Mouse (Mus musculus) midbrain, embryonic 10.5 days (tissue): Measurements from ENCODE around the gene Chsy1. TPM values are rescaled to one million over a fixed set of nuclear protein-coding genes. Genes with fewer than 3 reads are reported as not detected.
"Not testable (repeated sequence)": the region's sequence is repeated elsewhere in the genome, so short reads cannot be mapped to it uniquely, and the experiment has no call there.

Source experiments
- DNase-seq: peaks from one replicate; pipeline ENCODE4 v3.0.0-alpha.2; 2017; ENCODE audit warnings: low spot score
- H3K27ac ChIP-seq: fragments of 300-500 bp; sonication (generic); replicated peaks from 2 replicates; pipeline ENCODE4 v1.5.1; 2016; ENCODE audit warnings: mild to moderate bottlenecking
- H3K27me3 ChIP-seq: fragments of 300-500 bp; sonication (generic); 2 replicates; pipeline ENCODE4 v1.6.1; 2016; ENCODE audit warnings: low read depth, mild to moderate bottlenecking; ENCODE audit not compliant: poor library complexity, severe bottlenecking
- H3K36me3 ChIP-seq: fragments of 300-500 bp; sonication (generic); 2 replicates; pipeline ENCODE4 v1.6.1; 2016; ENCODE audit warnings: mild to moderate bottlenecking, moderate library complexity
- H3K4me1 ChIP-seq: fragments of 300-500 bp; sonication (generic); 2 replicates; pipeline ENCODE4 v1.6.1; 2016
- H3K4me3 ChIP-seq: fragments of 300-500 bp; sonication (generic); 2 replicates; pipeline ENCODE4 v1.5.1; 2016; ENCODE audit warnings: mild to moderate bottlenecking, moderate library complexity
- H3K9me3 ChIP-seq: fragments of 300-500 bp; sonication (generic); replicated peaks from 2 replicates; pipeline ENCODE4 v1.6.1; 2016; ENCODE audit warnings: mild to moderate bottlenecking
- WGBS: fragments of 180-500 bp; shearing (Covaris S2); methylation state at CpG from one replicate; pipeline ENCODE4 v1.1.7; 2016; 5-methylcytosine and 5-hydroxymethylcytosine counted together
- polyA plus RNA-seq: library from polyadenylated mRNA; unstranded; fragments of >200 nt; fragmentation: Nextera tagmentation; extraction: Ambion mirVana; gene quantifications from 2 replicates; pipeline ENCODE4 v1.2.1, GENCODE M21; 2016

Gene Chsy1
- polyA plus RNA-seq, 1 experiment from 2014 or later = 12.0 TPM

- Histone ChIP-seq H3K27me3 (no peaks in the 10 kb centered on the region), H3K27ac (no peak overlapping the region), H3K4me3 (no peak overlapping the region), H3K36me3 (no peaks in the 10 kb centered on the region), H3K4me1 (peaks cover 12% of the 10 kb centered on the region), H3K9me3 (no peaks in the 10 kb centered on the region)
- WGBS = 90% methylated on average over 4 of the region's 4 CpGs
- no peak for DNase-seq
Measured at GRCm38 (mm10) chr7:66184026-66184425, 74.7 kb downstream of the Chsy1 start.

DNA sequence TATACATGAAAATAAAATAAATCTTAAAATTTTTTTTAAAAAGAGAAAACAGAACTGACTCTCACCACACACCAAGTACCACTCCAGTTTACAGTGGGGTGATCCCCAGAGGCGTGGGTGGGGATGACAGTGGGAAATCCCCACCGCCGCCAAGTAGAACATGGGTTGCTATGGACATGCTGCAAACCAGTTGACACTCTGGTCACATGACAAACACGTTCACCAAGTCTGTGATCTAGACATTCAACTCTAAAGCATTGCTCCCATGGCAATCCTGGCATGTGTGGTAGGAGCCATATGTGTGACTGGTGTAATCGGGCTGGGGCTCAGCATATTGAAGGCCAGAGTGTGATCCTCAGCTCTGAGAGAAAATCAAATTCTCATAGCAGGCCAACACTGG lies 76.1 kb downstream of the Chsy1 start:
- Histone ChIP-seq H3K9me3 (no peaks in the 10 kb centered on the region), H3K27ac (no peak overlapping the region), H3K4me1 (peaks cover 8% of the 10 kb centered on the region; the same call in 1 of the 2 replicates), H3K4me3 (no peak overlapping the region), H3K36me3 (no peaks in the 10 kb centered on the region), H3K27me3 (no peaks in the 10 kb centered on the region)
- no peak for DNase-seq
- 96% methylated on average over 5 of the region's 5 CpGs for WGBS

- no peak for DNase-seq
- Histone ChIP-seq H3K4me1 (peaks cover 8% of the 10 kb centered on the region; the same call in 1 of the 2 replicates), H3K36me3 (no peaks in the 10 kb centered on the region), H3K27me3 (no peaks in the 10 kb centered on the region), H3K9me3 (no peaks in the 10 kb centered on the region), H3K4me3 (no peak overlapping the region), H3K27ac (no peak overlapping the region)
- 87% methylated on average over 4 of the region's 4 CpGs for WGBS
Measured at GRCm38 (mm10) chr7:66187581-66188231, 78.4 kb downstream of the Chsy1 start.

DNA sequence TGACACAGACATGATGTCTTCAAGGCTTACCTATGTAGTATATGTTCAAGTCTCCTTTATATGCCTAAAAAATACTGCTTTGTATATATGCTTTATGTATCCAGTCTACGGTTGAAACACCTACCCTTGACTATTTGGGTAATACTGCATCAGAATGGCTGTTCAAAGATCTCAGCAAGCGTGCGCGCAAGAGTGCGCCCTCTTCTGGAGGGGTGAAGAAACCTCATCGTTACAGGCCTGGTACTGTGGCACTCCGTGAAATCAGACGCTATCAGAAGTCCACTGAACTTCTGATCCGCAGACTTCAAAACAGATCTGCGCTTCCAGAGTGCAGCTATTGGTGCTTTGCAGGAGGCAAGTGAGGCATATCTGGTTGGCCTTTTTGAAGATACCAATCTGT lies 81.1 kb downstream of the Chsy1 start:
- not testable (repeated sequence) for H3K36me3 ChIP-seq, H3K9me3 ChIP-seq, H3K27ac ChIP-seq, H3K27me3 ChIP-seq, H3K4me1 ChIP-seq, DNase-seq, H3K4me3 ChIP-seq
- WGBS = 90% methylated on average over 10 of the region's 10 CpGs

- 82% methylated on average over 3 of the region's 3 CpGs for WGBS
Measured at GRCm38 (mm10) chr7:66194511-66194910, 85.2 kb downstream of the Chsy1 start.

DNA sequence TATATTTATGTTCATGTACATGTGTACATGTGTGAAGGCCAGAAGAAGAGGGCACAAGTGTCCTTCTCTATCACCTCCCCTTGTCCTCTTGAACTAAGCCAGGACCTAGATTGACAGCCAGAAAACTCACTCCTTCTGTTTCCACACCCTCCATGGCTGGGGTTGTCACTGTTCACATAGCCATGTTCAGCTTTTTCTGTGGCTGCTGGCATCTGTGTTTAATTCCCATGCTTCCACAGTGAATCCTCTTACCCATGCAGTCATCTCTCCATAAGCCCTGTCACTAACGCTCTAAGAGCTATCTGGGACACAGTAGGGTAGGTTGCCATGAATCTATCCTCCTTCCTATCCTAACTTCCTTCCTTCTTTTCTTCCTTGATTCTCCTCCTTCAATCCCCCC lies 86.6 kb downstream of the Chsy1 start:
- Histone ChIP-seq H3K9me3 (no peaks in the 10 kb centered on the region), H3K36me3 (no peaks in the 10 kb centered on the region), H3K27ac (no peak overlapping the region), H3K4me1 (peaks cover 16% of the 10 kb centered on the region), H3K27me3 (no peaks in the 10 kb centered on the region), H3K4me3 (no peak overlapping the region)
- 86% methylated on average over 1 of the region's 1 CpGs for WGBS
- no peak for DNase-seq

More at GRCm38 (mm10) chr7:66194511-66194910, 85.2 kb downstream of the Chsy1 start:
- Histone ChIP-seq H3K36me3 (no peaks in the 10 kb centered on the region), H3K4me1 (peaks cover 7% of the 10 kb centered on the region), H3K4me3 (no peak overlapping the region), H3K9me3 (no peaks in the 10 kb centered on the region), H3K27ac (peak overlapping the region; percentile 28; the same call in 1 of the 2 replicates), H3K27me3 (no peaks in the 10 kb centered on the region)
- no peak for DNase-seq

GRCm38 (mm10) chr7:66196609-66197445 lies 87.5 kb downstream of the Chsy1 start:
- no peak for DNase-seq
- Histone ChIP-seq H3K27ac (0 out of 2 replicates have a peak overlapping the region, but pooled peaks have one; percentile 50), H3K4me1 (peaks cover 19% of the 10 kb centered on the region), H3K27me3 (no peaks in the 10 kb centered on the region), H3K36me3 (no peaks in the 10 kb centered on the region), H3K4me3 (no peak overlapping the region), H3K9me3 (no peaks in the 10 kb centered on the region)
- 84% methylated on average over 11 of the region's 11 CpGs for WGBS

GRCm38 (mm10) chr7:66198416-66198815 lies 89.1 kb downstream of the Chsy1 start:
- DNase-seq = no peak
- no peaks in the 10 kb centered on the region for H3K36me3 ChIP-seq
- no peak overlapping the region for H3K4me3 ChIP-seq
- no peak overlapping the region for H3K27ac ChIP-seq
- no peaks in the 10 kb centered on the region for H3K9me3 ChIP-seq
- 91% methylated on average over 10 of the region's 10 CpGs for WGBS
- H3K4me1 ChIP-seq = peaks cover 19% of the 10 kb centered on the region
- H3K27me3 ChIP-seq = no peaks in the 10 kb centered on the region

- WGBS = 80% methylated on average over 5 of the region's 5 CpGs
- no peaks in the 10 kb centered on the region for H3K27me3 ChIP-seq
- no peak overlapping the region for H3K4me3 ChIP-seq
- no peaks in the 10 kb centered on the region for H3K9me3 ChIP-seq
- no peaks in the 10 kb centered on the region for H3K36me3 ChIP-seq
- H3K27ac ChIP-seq = peak overlapping the region; percentile 59
- no peak for DNase-seq
- H3K4me1 ChIP-seq = peaks cover 19% of the 10 kb centered on the region
Measured at GRCm38 (mm10) chr7:66199391-66199831, 90.1 kb downstream of the Chsy1 start.

GRCm38 (mm10) chr7:66200383-66200782 lies 91.1 kb downstream of the Chsy1 start:
- Histone ChIP-seq H3K4me1 (peaks cover 19% of the 10 kb centered on the region), H3K4me3 (no peak overlapping the region), H3K9me3 (0 out of 2 replicates have a peak, but pooled peaks cover 4% of the 10 kb centered on the region), H3K27ac (no peak overlapping the region), H3K27me3 (no peaks in the 10 kb centered on the region), H3K36me3 (no peaks in the 10 kb centered on the region)
- no peak for DNase-seq
- WGBS = 85% methylated on average over 3 of the region's 3 CpGs

DNA sequence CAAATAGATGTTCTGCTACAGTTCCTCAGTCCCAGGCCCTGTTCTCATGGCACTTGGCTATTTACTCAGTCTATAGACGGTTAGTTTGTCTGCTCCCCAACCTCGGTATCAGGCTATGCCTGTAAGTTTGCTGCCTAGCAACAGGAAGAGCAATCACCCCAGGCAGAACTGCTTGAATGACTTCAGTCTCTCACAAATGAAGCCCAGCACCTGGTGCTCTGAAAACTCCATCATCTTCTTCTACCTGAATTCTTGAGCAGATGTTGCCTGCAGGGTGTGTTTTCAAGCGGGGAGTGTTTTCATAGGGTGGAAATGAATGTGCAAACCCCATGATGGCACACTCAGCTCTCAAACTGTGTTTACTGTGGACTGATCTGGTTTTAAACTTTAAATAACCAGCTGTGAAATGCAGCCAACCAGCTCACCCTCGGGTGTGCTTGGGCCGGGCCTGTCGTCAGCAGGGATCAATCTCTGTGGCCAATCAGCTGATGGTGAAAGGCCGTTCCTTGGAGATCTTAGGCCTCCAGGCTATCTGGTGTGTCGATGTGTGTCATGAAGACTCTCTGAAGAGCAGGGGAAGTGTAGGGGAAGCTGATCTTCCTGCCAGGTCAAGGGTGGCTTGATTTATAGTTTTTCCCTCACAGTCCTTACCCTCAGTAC lies 91.6 kb downstream of the Chsy1 start:
- no peak for DNase-seq
- no peak overlapping the region for H3K4me3 ChIP-seq
- H3K27ac ChIP-seq = no peak overlapping the region
- H3K9me3 ChIP-seq = 0 out of 2 replicates have a peak, but pooled peaks cover 4% of the 10 kb centered on the region
- WGBS = 72% methylated on average over 8 of the region's 8 CpGs
- no peaks in the 10 kb centered on the region for H3K27me3 ChIP-seq
- peaks cover 19% of the 10 kb centered on the region for H3K4me1 ChIP-seq
- H3K36me3 ChIP-seq = no peaks in the 10 kb centered on the region

DNA sequence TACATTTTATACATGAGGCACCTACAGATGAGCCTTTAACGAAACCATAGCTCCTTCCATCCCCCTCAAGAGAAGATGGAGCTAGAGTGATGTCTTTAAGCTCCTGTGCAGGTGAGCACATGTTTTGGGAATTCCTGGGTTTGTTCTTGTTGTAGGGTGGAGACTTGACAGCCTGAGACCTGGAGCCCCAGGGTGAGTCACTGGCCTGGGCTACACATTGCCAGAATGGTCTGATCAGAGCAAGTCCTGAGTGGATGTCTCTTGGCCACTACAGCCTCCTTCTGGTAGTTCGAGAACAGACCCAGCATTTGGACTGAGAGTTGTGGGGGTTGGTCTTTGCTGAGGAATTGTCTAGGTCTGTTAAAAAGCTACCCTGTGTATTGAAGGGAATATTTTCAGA lies 92.3 kb downstream of the Chsy1 start:
- Histone ChIP-seq H3K36me3 (no peaks in the 10 kb centered on the region), H3K27ac (no peak overlapping the region), H3K4me3 (no peak overlapping the region), H3K27me3 (no peaks in the 10 kb centered on the region), H3K4me1 (peaks cover 19% of the 10 kb centered on the region), H3K9me3 (0 out of 2 replicates have a peak, but pooled peaks cover 4% of the 10 kb centered on the region)
- WGBS = 87% methylated on average over 2 of the region's 2 CpGs
- no peak for DNase-seq
